Mouse (Mus musculus): Measurements from ENCODE around the gene Zbtb34. TPM values are rescaled to one million over a fixed set of nuclear protein-coding genes. Genes with fewer than 3 reads are reported as not detected.

The Zbtb34 gene
- total RNA-seq, 2 experiments from 2014 or later: 5.6 to 8.2 TPM

DNA sequence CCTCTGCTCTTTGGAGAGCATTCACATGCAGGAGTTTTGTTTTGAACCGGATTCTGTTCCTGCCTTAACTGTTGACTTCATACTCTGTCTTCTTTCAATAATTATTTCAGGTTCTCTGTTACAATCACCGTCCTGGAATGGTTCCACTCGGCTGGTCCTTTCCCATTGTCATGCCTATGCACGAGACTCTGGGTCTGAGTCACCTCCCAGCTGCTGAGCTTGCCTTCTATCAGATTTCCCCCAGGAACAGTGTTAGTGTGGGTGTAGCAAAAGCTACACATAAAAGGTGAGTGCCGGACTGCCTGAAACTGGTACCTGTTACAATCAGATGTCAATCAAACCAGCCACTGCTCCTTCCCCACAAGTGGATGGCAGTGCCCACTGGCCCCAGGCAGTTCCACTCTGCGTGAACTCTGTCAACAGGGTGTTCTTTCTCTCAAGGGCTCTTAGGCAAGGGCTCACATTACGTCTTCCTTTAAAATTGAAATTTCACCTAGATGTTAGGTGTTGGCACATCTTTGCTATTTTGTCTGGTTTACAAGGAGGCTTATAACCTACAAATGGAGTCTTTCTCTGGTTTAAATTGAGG lies 73.8 kb downstream of the Zbtb34 start:
- no peak for DNase-seq (ENCODE audit: low spot score in 2 of 2)

Small RNA genes within 50 kb of the gene (microRNA-seq; reads per million reads assigned to microRNA genes)
- 0 reads per million in 2 experiments for gene Gm25998 (ENCODE audit: borderline number of aligned reads in 2 of 2)

Other genes starting within 250 kb of the Zbtb34 start
- gene Angptl2, start 215.3 kb downstream of the Zbtb34 start, total RNA-seq (2021): 10 to 100 TPM; 19.6 to 29.9 TPM
- 1 to 10 TPM; 5.1 to 5.7 TPM for gene Ralgps1, start 59.8 kb downstream of the Zbtb34 start, total RNA-seq (2021)
- gene Zbtb43, start 37.2 kb upstream of the Zbtb34 start, total RNA-seq (2021): 10 to 100 TPM; 24.3 to 25.1 TPM
- gene Lmx1b, start 209.2 kb upstream of the Zbtb34 start, total RNA-seq (2021): not detected

All from adrenal gland, adult 18-20 months (tissue).